5 mouse cellular contexts compared by ENCODE assay signal in genomic region chr6:40692007-40692406, GRCm38 (mm10).
DNase-seq lines count a peak whose midpoint lies in the region; ATAC-seq and TF ChIP-seq lines count a peak whose summit lies in the region.
"Not testable (repeated sequence)": the region's sequence is repeated elsewhere in the genome, so short reads cannot be mapped to it uniquely, and the experiment has no call there.

No protein-coding gene starts in this region.

- not testable (repeated sequence) for H3K27me3 ChIP-seq in kidney, embryonic 14.5 days (ENCODE audit: control insufficient read depth, insufficient read depth, low read length); kidney, embryonic 16.5 days (ENCODE audit: insufficient read depth, low read length); lung, embryonic 14.5 days (ENCODE audit: insufficient read depth, low read length); stomach, embryonic 14.5 days (ENCODE audit: control insufficient read depth, insufficient read depth, low read length)

- H3K27ac ChIP-seq in kidney, embryonic 14.5 days (ENCODE audit: low read depth, low read length); kidney, embryonic 16.5 days (ENCODE audit: low read length); lung, embryonic 14.5 days (ENCODE audit: low read depth); stomach, embryonic 14.5 days (ENCODE audit: low read length): not testable (repeated sequence)

- WGBS in kidney, embryonic 14.5 days = 18% methylated on average over 4 of the region's 4 CpGs
- 20% methylated on average over 3 of the region's 4 CpGs for WGBS in kidney, embryonic 16.5 days
- 22% methylated on average over 3 of the region's 4 CpGs for WGBS in lung, embryonic 14.5 days
- WGBS in stomach, embryonic 14.5 days = 48% methylated on average over 3 of the region's 4 CpGs

- not testable (repeated sequence) for H3K4me2 ChIP-seq in kidney, embryonic 14.5 days (replicated peaks; ENCODE audit: low read depth, low read length); kidney, embryonic 16.5 days (replicated peaks; ENCODE audit: low read depth, low read length); lung, embryonic 14.5 days; stomach, embryonic 14.5 days (replicated peaks; ENCODE audit: low read depth, low read length)

- peak; percentile 14 for DNase-seq in kidney, postnatal 10 days
- DNase-seq in lung, embryonic 14.5 days = not testable (repeated sequence)

- not testable (repeated sequence) for H3K36me3 ChIP-seq in kidney, embryonic 14.5 days (ENCODE audit: control insufficient read depth, insufficient read depth, low read length); kidney, embryonic 16.5 days (ENCODE audit: insufficient read depth, low read length); lung, embryonic 14.5 days (ENCODE audit: insufficient read depth); stomach, embryonic 14.5 days (ENCODE audit: control insufficient read depth, insufficient read depth, low read length)

- H3K4me1 ChIP-seq in kidney, embryonic 14.5 days (ENCODE audit: control insufficient read depth, insufficient read depth, low read length); kidney, embryonic 16.5 days (ENCODE audit: insufficient read depth, low read length); lung, embryonic 14.5 days (ENCODE audit: insufficient read depth); stomach, embryonic 14.5 days (ENCODE audit: control insufficient read depth, insufficient read depth, low read length): not testable (repeated sequence)

- not testable (repeated sequence) for H3K9me3 ChIP-seq in kidney, embryonic 14.5 days (ENCODE audit: control insufficient read depth, low read length); kidney, embryonic 16.5 days (ENCODE audit: low read length); lung, embryonic 14.5 days (ENCODE audit: low read depth, low read length); stomach, embryonic 14.5 days (ENCODE audit: control insufficient read depth, low read depth, low read length)

- not testable (repeated sequence) for TF ChIP-seq CTCF in lung, embryonic 14.5 days (IDR thresholded peaks at IDR 0.05; ENCODE audit: low read depth)

- ATAC-seq in kidney, embryonic 14.5 days (ENCODE audit: low FRiP score, low TSS enrichment) = peak; percentile 90
- ATAC-seq in kidney, embryonic 16.5 days (ENCODE audit: low FRiP score, low TSS enrichment) = peak; percentile 86
- ATAC-seq in lung, embryonic 14.5 days (ENCODE audit: insufficient read depth) = 0 out of 2 replicates have a peak, but pooled peaks have one; percentile 11
- ATAC-seq in stomach, embryonic 14.5 days (ENCODE audit: insufficient number of reproducible peaks, insufficient read depth, low FRiP score, low read depth) = 0 out of 2 replicates have a peak, but pooled peaks have one; percentile 33

- not testable (repeated sequence) for H3K4me3 ChIP-seq in kidney, embryonic 14.5 days (ENCODE audit: low read length); kidney, embryonic 16.5 days (ENCODE audit: low read length); lung, embryonic 14.5 days (ENCODE audit: low read depth, low read length); stomach, embryonic 14.5 days (ENCODE audit: low read depth, low read length)

- not testable (repeated sequence) for H3K9ac ChIP-seq in kidney, embryonic 14.5 days (ENCODE audit: low read depth, low read length); kidney, embryonic 16.5 days (replicated peaks; ENCODE audit: low read length); lung, embryonic 14.5 days; stomach, embryonic 14.5 days (replicated peaks; ENCODE audit: low read depth, low read length)

Comparison
In these comparisons a context has a peak if more than half of its experiments do, and no peak if none do; other contexts are left out.
1. ATAC-seq: peak in every context shown above with its lines; median percentile 90 in kidney, embryonic 14.5 days; 86 in kidney, embryonic 16.5 days; 33 in stomach, embryonic 14.5 days; 11 in lung, embryonic 14.5 days.